Mouse (Mus musculus) fat pad, adult 2 months (tissue): Measurements from ENCODE around the gene Mrgprd.

Experiments
- DNase-seq: peaks from one replicate; pipeline ENCODE4 v3.0.0-alpha.2; 2011; ENCODE audit warnings: low read depth, low spot score; ENCODE audit errors: extremely low read depth

Gene Mrgprd

GRCm38 (mm10) chr7:145314785-145315411, at the start of gene Mrgprd:
Gene Mrgprd, plus strand, starts transcription at chr7:145314835.
- no peak for DNase-seq

GRCm38 (mm10) chr7:145266011-145266410, 48.6 kb upstream of the Mrgprd start:
- no peak for DNase-seq

GRCm38 (mm10) chr7:145268890-145269289, 45.7 kb upstream of the Mrgprd start:
- no peak for DNase-seq

- DNase-seq, result no peak
Measured at GRCm38 (mm10) chr7:145270955-145271354, 43.7 kb upstream of the Mrgprd start.

- no peak for DNase-seq
Measured at GRCm38 (mm10) chr7:145275488-145275887, 39.1 kb upstream of the Mrgprd start.

GRCm38 (mm10) chr7:145281396-145281795, 33.2 kb upstream of the Mrgprd start:
- no peak for DNase-seq

- no peak for DNase-seq
Measured at GRCm38 (mm10) chr7:145283041-145283440, 31.6 kb upstream of the Mrgprd start.

- DNase-seq, result peak; percentile 39
Measured at GRCm38 (mm10) chr7:145283487-145284187, 31.0 kb upstream of the Mrgprd start, which contains the start of gene Tpcn2. Gene Tpcn2, minus strand, starts transcription at chr7:145284011.

- DNase-seq, result no peak
Measured at GRCm38 (mm10) chr7:145284293-145284692, 30.3 kb upstream of the Mrgprd start.

GRCm38 (mm10) chr7:145285476-145285875, 29.2 kb upstream of the Mrgprd start:
- DNase-seq, result no peak

- no peak for DNase-seq
Measured at GRCm38 (mm10) chr7:145287410-145287809, 27.2 kb upstream of the Mrgprd start.

GRCm38 (mm10) chr7:145289302-145289701, 25.3 kb upstream of the Mrgprd start:
- DNase-seq, result no peak

GRCm38 (mm10) chr7:145291847-145292246, 22.8 kb upstream of the Mrgprd start:
- DNase-seq, result no peak

GRCm38 (mm10) chr7:145292726-145293125, 21.9 kb upstream of the Mrgprd start:
- DNase-seq, result no peak

GRCm38 (mm10) chr7:145293859-145294258, 20.8 kb upstream of the Mrgprd start:
- DNase-seq, result no peak

- no peak for DNase-seq
Measured at GRCm38 (mm10) chr7:145298666-145299490, 15.8 kb upstream of the Mrgprd start.

GRCm38 (mm10) chr7:145299562-145300320, 14.9 kb upstream of the Mrgprd start:
- DNase-seq, result no peak

- no peak for DNase-seq
Measured at GRCm38 (mm10) chr7:145300321-145301007, 14.2 kb upstream of the Mrgprd start, which contains the start of gene Mrgprf. Gene Mrgprf, plus strand, starts transcription at chr7:145300828.

- DNase-seq, result no peak
Measured at GRCm38 (mm10) chr7:145301008-145301340, 13.7 kb upstream of the Mrgprd start.

GRCm38 (mm10) chr7:145301341-145302005, 13.2 kb upstream of the Mrgprd start:
- DNase-seq, result no peak
